Mouse (Mus musculus): ENCODE data around the gene Alx3. TPM values are rescaled to one million over a fixed set of nuclear protein-coding genes. Genes with fewer than 3 reads are reported as not detected.

Gene Alx3
- polyA plus RNA-seq (2014; fragmentation: Nextera tagmentation; extraction: Ambion mirVana), result 0.26 TPM in 1 of 2 replicates, not detected in the other

- WGBS, result under 1% methylated on average over 46 of the region's 46 CpGs
- H3K27ac ChIP-seq (ENCODE audit: low read depth, low read length), result no peak within 1 kb of the TSS
- no peaks in the 10 kb centered on the region for H3K36me3 ChIP-seq (ENCODE audit: control insufficient read depth, insufficient read depth, low read length)
- peaks cover 85% of the 10 kb centered on the region for H3K27me3 ChIP-seq (ENCODE audit: control insufficient read depth, insufficient read depth, low read length)
- peak within 1 kb of the TSS; percentile 45; the same call in 1 of the 2 replicates for H3K9ac ChIP-seq (ENCODE audit: low read depth, low read length)
- peak within 1 kb of the TSS; percentile 37 for H3K4me3 ChIP-seq (ENCODE audit: low read length)
- H3K9me3 ChIP-seq (ENCODE audit: control insufficient read depth, low read length), result no peaks in the 10 kb centered on the region
- peak; percentile 33; the same call in 1 of the 2 replicates for ATAC-seq (ENCODE audit: low FRiP score, low TSS enrichment)
- peaks cover 12% of the 10 kb centered on the region; the same call in 1 of the 2 replicates for H3K4me1 ChIP-seq (ENCODE audit: control insufficient read depth, insufficient read depth, low read length)
- H3K4me2 ChIP-seq (replicated peaks; ENCODE audit: low read depth, low read length), result peak within 1 kb of the TSS; percentile 59
These were observed at the start of gene Alx3 for GRCm38 (mm10) chr3:107594662-107595263. TSS of gene Alx3 (plus strand) at chr3:107595031.

GRCm38 (mm10) chr3:107545278-107545677 is 49.6 kb upstream of the Alx3 start:
- peaks cover 9% of the 10 kb centered on the region; the same call in 1 of the 2 replicates for H3K4me1 ChIP-seq (ENCODE audit: control insufficient read depth, insufficient read depth, low read length)
- H3K4me2 ChIP-seq (replicated peaks; ENCODE audit: low read depth, low read length), result no peak overlapping the region
- H3K27ac ChIP-seq (ENCODE audit: low read depth, low read length), result no peak overlapping the region
- no peak overlapping the region for H3K9ac ChIP-seq (ENCODE audit: low read depth, low read length)
- peaks cover 70% of the 10 kb centered on the region for H3K27me3 ChIP-seq (ENCODE audit: control insufficient read depth, insufficient read depth, low read length)
- H3K9me3 ChIP-seq (ENCODE audit: control insufficient read depth, low read length), result no peaks in the 10 kb centered on the region
- 35% methylated on average over 5 of the region's 5 CpGs for WGBS
- H3K36me3 ChIP-seq (ENCODE audit: control insufficient read depth, insufficient read depth, low read length), result no peaks in the 10 kb centered on the region
- H3K4me3 ChIP-seq (ENCODE audit: low read length), result no peak overlapping the region
- peak; percentile 5; the same call in 1 of the 2 replicates for ATAC-seq (ENCODE audit: low FRiP score, low TSS enrichment)

DNA sequence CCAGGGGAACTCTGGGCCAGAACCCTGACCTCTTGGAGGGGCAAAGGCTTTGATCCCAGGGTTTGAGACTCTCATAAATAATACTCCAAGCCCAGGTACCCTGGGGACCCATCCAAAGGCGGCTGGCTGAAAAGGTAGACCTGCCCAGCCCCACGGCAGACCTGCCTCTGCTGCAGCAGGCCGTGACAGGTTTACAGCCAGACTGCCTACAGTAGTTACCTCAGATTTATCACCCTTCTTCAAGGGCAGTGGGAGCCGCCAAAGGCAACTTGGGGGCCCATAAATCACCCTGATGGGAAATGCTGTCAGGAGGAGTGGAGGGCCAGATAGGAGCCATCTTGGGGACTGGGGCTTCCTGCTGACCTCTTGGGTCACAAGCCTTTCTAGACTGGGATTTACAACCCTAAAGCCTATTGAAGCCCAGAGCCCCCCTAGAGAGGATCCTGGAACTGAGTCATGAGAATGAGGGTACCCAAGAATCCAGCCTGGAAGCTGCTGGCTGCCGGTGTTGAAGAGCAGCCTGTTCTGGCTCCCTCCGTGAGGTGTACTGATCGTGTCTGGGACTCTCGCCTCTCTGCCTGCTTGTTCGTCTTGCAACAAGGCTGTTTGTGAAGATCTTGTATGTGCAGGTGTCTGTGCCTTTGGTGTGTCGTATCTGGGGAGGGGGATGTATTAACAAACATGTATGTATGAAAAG is 49.0 kb upstream of the Alx3 start:
- H3K9me3 ChIP-seq (ENCODE audit: control insufficient read depth, low read length), result no peaks in the 10 kb centered on the region
- ATAC-seq (ENCODE audit: low FRiP score, low TSS enrichment), result peak; percentile 94
- peaks cover 65% of the 10 kb centered on the region for H3K27me3 ChIP-seq (ENCODE audit: control insufficient read depth, insufficient read depth, low read length)
- no peak overlapping the region for H3K4me3 ChIP-seq (ENCODE audit: low read length)
- peaks cover 9% of the 10 kb centered on the region; the same call in 1 of the 2 replicates for H3K4me1 ChIP-seq (ENCODE audit: control insufficient read depth, insufficient read depth, low read length)
- no peaks in the 10 kb centered on the region for H3K36me3 ChIP-seq (ENCODE audit: control insufficient read depth, insufficient read depth, low read length)
- H3K9ac ChIP-seq (ENCODE audit: low read depth, low read length), result no peak overlapping the region
- H3K4me2 ChIP-seq (replicated peaks; ENCODE audit: low read depth, low read length), result no peak overlapping the region
- 5% methylated on average over 10 of the region's 10 CpGs for WGBS
- no peak overlapping the region for H3K27ac ChIP-seq (ENCODE audit: low read depth, low read length)

DNA sequence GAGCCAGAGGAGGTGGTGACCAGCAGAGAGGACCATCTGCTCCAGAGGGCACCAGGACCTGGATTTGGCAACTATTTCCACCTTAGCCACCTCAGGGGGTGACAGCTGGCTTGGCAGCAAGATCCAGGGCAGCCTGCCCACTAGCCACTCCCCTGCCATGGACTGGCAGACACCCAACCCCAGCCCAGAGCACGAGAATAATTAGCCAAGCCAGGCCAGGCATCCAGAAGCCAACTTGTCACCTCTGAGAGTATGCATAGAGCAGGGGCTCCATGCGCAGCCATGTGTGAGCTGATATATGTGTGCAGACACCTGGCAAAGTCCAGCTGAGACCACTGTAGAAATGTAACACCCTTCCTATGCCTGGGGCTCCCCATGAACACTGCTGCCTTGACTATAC is 47.9 kb upstream of the Alx3 start:
- H3K4me2 ChIP-seq (replicated peaks; ENCODE audit: low read depth, low read length), result no peak overlapping the region
- H3K4me1 ChIP-seq (ENCODE audit: control insufficient read depth, insufficient read depth, low read length), result peaks cover 9% of the 10 kb centered on the region; the same call in 1 of the 2 replicates
- peaks cover 66% of the 10 kb centered on the region for H3K27me3 ChIP-seq (ENCODE audit: control insufficient read depth, insufficient read depth, low read length)
- no peak overlapping the region for H3K4me3 ChIP-seq (ENCODE audit: low read length)
- no peak overlapping the region for H3K9ac ChIP-seq (ENCODE audit: low read depth, low read length)
- 52% methylated on average over 2 of the region's 2 CpGs for WGBS
- H3K27ac ChIP-seq (ENCODE audit: low read depth, low read length), result no peak overlapping the region
- no peak for ATAC-seq (ENCODE audit: low FRiP score, low TSS enrichment)
- no peaks in the 10 kb centered on the region for H3K36me3 ChIP-seq (ENCODE audit: control insufficient read depth, insufficient read depth, low read length)
- no peaks in the 10 kb centered on the region for H3K9me3 ChIP-seq (ENCODE audit: control insufficient read depth, low read length)

- peaks cover 64% of the 10 kb centered on the region for H3K27me3 ChIP-seq (ENCODE audit: control insufficient read depth, insufficient read depth, low read length)
- ATAC-seq (ENCODE audit: low FRiP score, low TSS enrichment), result no peak
- H3K4me1 ChIP-seq (ENCODE audit: control insufficient read depth, insufficient read depth, low read length), result peaks cover 3% of the 10 kb centered on the region; the same call in 1 of the 2 replicates
- H3K4me3 ChIP-seq (ENCODE audit: low read length), result no peak overlapping the region
- no peak overlapping the region for H3K27ac ChIP-seq (ENCODE audit: low read depth, low read length)
- H3K9me3 ChIP-seq (ENCODE audit: control insufficient read depth, low read length), result no peaks in the 10 kb centered on the region
- 75% methylated on average over 17 of the region's 17 CpGs for WGBS
- no peak overlapping the region for H3K4me2 ChIP-seq (replicated peaks; ENCODE audit: low read depth, low read length)
- H3K36me3 ChIP-seq (ENCODE audit: control insufficient read depth, insufficient read depth, low read length), result no peaks in the 10 kb centered on the region
- H3K9ac ChIP-seq (ENCODE audit: low read depth, low read length), result no peak overlapping the region
These were observed 44.3 kb upstream of the Alx3 start for GRCm38 (mm10) chr3:107550409-107551049.

DNA sequence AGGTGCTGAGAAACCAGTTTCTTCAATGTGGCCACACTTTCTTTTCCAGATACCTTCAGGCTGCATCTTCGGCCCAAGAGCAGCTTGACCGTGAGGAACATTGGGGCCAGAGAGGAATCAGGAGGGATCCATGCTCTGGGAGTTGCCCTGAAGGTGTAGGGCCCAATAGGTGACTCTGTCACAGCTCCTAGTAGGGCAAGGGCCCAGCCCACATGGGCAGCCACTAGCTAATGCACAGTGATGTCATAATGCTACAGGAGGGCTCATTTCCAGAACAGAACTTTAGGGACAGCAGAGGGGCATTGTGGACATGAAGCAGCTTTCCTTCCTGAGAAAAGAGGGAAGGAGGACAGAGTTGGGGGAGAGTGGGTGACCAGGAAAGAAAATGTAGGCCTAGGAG is 40.0 kb upstream of the Alx3 start, which contains the start of gene Ubl4b:
TSS of gene Ubl4b (minus strand) at position 232 of the 400 bp plus-strand sequence.
- ATAC-seq (ENCODE audit: low FRiP score, low TSS enrichment), result no peak
- Histone ChIP-seq H3K27ac (ENCODE audit: low read depth, low read length) (no peak within 1 kb of the TSS), H3K27me3 (ENCODE audit: control insufficient read depth, insufficient read depth, low read length) (peaks cover 60% of the 10 kb centered on the region), H3K4me1 (ENCODE audit: control insufficient read depth, insufficient read depth, low read length) (no peaks in the 10 kb centered on the region), H3K4me3 (ENCODE audit: low read length) (no peak within 1 kb of the TSS), H3K9ac (ENCODE audit: low read depth, low read length) (no peak within 1 kb of the TSS), H3K4me2 (replicated peaks; ENCODE audit: low read depth, low read length) (no peak within 1 kb of the TSS), H3K9me3 (ENCODE audit: control insufficient read depth, low read length) (no peaks in the 10 kb centered on the region), H3K36me3 (ENCODE audit: control insufficient read depth, insufficient read depth, low read length) (no peaks in the 10 kb centered on the region)
- 90% methylated on average over 2 of the region's 2 CpGs for WGBS

DNA sequence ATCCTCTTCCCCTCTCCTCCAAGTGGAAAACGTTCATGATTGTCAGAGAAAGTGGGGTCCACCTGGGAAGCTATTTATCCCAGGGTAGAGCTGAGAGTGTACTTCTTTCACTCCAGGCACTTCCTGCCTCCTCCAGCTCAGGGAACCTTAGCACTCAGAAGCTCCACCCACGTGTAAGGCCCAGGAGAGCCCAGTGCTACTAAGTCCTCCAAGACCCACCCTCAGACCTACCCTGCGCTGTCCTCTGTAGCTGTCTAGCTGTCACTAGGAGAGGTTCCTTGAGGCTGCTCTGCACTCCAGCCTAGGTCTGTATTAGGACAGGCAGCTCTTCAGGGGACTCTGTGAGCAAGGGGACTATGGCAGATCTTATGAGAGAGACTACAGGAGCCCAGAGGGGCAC is 36.1 kb upstream of the Alx3 start:
- peaks cover 29% of the 10 kb centered on the region for H3K27me3 ChIP-seq (ENCODE audit: control insufficient read depth, insufficient read depth, low read length)
- H3K4me3 ChIP-seq (ENCODE audit: low read length), result no peak overlapping the region

DNA sequence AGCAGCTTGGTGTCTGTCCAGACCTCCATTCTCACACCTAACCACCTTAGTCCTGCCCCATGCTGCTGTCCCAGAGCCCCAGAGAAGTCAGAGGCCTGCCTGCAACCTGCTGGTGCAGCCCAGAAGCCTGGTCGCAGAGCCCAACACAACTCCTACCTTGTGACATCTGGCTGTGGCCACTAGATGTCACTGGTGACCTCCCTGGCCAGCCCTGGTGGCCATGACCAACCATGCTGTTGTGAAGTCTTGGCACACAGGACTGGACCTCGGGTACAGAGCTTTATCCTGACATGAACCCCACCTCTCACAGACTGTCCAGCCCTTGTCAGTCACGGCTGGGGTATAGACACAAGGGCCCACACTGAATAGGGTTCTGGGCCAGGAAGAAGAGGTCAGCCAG is 35.6 kb upstream of the Alx3 start:
- peak; percentile 86 for ATAC-seq (ENCODE audit: low FRiP score, low TSS enrichment)
- H3K9me3 ChIP-seq (ENCODE audit: control insufficient read depth, low read length), result no peaks in the 10 kb centered on the region
- peaks cover 4% of the 10 kb centered on the region; the same call in 1 of the 2 replicates for H3K4me1 ChIP-seq (ENCODE audit: control insufficient read depth, insufficient read depth, low read length)
- H3K4me2 ChIP-seq (replicated peaks; ENCODE audit: low read depth, low read length), result no peak overlapping the region
- H3K4me3 ChIP-seq (ENCODE audit: low read length), result no peak overlapping the region
- no peak overlapping the region for H3K9ac ChIP-seq (ENCODE audit: low read depth, low read length)
- WGBS, result 11% methylated on average over 3 of the region's 3 CpGs
- no peaks in the 10 kb centered on the region for H3K36me3 ChIP-seq (ENCODE audit: control insufficient read depth, insufficient read depth, low read length)
- peaks cover 26% of the 10 kb centered on the region for H3K27me3 ChIP-seq (ENCODE audit: control insufficient read depth, insufficient read depth, low read length)
- no peak overlapping the region for H3K27ac ChIP-seq (ENCODE audit: low read depth, low read length)

More for the DNA sequence above, 36.1 kb upstream of the Alx3 start:
- Histone ChIP-seq H3K27ac (ENCODE audit: low read depth, low read length) (no peak overlapping the region), H3K4me1 (ENCODE audit: control insufficient read depth, insufficient read depth, low read length) (peaks cover 4% of the 10 kb centered on the region; the same call in 1 of the 2 replicates), H3K9ac (ENCODE audit: low read depth, low read length) (no peak overlapping the region), H3K4me2 (replicated peaks; ENCODE audit: low read depth, low read length) (no peak overlapping the region), H3K9me3 (ENCODE audit: control insufficient read depth, low read length) (no peaks in the 10 kb centered on the region), H3K36me3 (ENCODE audit: control insufficient read depth, insufficient read depth, low read length) (no peaks in the 10 kb centered on the region)
- no peak for ATAC-seq (ENCODE audit: low FRiP score, low TSS enrichment)
- WGBS, result 27% methylated on average over 3 of the region's 3 CpGs

Data from kidney, embryonic 14.5 days (tissue).